Mouse (Mus musculus) right cerebral cortex, postnatal 14 days (tissue): Measurements from ENCODE around the gene Gm28308.

Source experiments
- DNase-seq: peaks from one replicate; pipeline ENCODE4 v3.0.0; 2022

The Gm28308 gene

DNA sequence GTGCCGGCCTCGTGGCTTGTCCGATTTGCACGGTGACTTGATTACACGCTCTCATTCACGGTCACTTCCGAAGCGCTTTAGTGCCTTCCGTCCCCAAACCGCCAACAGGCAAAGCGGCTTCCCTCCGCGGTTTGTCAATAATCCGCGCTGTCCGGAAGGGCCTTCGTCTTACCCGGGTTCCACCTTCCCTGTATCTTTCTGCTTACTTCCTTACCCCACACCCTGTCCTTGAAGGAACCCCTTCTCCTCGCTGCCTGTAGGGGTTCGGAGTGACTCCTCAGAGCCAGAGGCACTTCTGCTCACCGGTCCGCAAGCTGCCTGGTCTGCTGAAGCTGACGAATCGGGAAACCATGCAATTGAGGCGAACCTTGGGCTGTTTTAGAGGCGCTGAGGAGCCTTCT, 33.3 kb upstream of the Gm28308 start:
- no peak for DNase-seq

DNA sequence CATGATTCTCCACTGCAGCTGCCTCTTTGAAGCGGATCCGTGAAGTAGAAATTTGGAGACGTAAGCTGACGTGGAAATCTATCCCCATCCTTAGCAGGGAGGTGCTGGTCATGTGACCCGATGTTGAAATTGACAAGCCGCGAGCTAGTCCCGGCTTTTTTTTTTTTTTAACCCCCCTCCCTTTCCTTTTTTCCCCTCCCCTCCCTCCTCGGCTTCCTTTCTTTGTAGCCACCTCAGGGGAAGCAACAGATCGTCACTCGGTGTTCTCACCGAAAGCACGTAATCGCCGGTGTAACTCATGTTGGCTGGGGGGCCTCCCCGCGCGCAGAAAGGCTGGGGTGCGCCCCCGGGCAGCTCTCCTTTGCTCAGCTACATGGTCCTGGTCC, 32.6 kb upstream of the Gm28308 start, which contains the start of gene Hoxa11:
Gene Hoxa11 (minus strand): TSS at position 54 of the 386 bp plus-strand sequence.
- DNase-seq, result no peak

DNA sequence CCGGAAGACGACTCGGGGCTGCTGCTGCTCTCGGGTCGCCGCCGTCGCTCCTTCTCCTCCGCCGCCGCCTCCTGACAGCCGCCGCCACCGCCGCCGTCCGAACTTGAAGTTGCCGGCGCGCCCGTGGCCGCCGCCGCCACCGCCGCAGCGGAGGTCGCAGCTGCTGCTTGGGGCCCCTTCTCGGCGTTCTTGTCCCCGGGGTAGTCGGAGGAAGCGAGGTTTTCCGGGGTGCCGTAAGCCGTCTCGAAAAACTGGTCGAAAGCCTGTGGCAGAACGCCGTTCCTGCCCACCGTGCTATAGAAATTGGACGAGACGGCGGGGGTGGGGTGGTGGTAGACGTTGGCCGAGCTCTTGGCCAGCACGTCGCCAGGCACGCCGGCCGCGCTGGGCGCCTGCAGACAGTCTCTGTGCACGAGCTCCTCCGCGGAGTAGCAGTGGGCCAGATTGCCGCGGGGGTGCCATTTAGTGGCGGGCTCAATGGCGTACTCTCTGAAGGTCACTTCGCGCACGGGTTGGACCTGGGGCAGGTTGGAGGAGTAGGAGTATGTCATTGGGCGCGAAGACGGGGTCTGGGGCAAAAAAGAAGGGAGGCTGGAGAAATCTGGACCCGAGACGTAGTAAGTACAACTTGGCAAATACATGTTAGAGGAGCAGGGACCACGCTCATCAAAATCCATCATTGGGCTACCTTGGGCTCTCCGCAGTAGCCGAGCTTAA, 32.1 kb upstream of the Gm28308 start:
- DNase-seq, result no peak

DNA sequence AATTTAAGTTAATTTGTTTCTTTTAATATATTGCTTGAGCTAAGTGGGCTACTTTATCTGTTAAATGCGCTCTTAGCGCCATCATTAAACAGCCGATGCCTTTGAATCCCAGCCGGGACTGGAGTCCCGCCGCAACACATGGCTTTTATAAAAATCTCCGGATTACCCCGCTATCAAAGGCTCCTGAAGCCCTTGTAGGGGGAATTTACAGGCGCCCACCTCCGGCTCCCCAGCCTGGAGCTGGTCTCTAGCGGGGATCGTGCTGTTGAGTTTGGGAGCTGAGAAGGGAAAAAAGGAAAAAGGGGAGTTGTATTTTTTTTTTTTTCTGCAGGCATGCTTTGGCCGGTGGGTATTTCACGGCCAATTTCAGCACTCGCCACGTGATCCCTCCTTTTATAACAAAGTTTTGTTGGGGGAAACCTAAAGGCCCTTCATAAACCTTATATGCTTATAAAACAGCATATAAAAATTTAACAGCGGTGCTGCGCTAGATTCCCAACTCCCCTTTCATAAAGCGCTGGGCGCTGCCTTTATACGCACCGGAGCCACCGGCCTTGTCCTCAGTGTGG, 31.4 kb upstream of the Gm28308 start:
- no peak for DNase-seq

DNA sequence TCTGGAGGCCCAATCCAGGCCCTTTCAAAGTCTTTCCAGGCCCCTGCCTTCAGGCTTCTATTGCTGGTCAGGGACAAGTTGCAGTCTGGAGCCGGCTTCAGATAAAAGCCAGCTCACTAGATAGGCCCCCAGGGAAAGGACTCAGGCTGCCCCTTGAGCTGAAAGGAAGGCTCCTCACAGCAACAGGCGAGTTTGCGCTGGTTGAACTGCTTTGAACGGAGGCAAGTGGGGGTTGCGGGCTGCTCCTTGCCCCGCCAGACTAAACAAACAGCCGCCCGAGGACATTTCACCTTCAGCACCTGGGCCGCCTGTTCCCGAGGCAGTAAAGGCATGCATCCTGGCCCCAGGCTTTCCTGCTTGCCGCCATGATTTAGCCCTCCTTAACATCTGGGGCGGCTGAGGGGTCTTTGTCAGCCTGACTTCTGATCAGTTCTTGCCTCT, 30.6 kb upstream of the Gm28308 start:
- DNase-seq, result no peak

DNA sequence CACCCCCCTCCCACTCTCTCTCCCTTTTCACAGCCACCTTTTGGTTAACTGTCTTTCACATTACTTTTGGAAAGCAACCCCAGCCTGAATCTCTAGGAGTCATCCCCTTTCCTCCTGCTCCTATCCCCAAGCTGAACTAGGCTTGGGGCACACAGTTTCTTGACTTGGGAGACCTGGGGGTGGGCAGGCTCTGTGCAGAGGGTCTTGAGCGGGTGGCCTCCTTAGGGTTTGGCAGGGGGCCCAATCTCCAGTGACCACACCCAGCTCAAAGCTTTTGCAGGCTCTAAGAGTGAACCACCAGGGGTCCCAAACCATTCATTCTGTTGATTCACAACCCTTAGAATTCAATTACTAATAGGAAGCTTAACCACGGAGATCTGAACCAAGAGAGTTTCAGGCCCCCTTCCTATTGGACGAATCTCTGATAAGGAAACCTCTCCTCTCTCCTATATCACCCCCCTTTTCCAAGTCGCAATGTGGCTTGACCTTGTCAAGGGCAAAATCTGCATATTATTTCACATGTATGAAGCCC, 29.7 kb upstream of the Gm28308 start:
- no peak for DNase-seq

DNA sequence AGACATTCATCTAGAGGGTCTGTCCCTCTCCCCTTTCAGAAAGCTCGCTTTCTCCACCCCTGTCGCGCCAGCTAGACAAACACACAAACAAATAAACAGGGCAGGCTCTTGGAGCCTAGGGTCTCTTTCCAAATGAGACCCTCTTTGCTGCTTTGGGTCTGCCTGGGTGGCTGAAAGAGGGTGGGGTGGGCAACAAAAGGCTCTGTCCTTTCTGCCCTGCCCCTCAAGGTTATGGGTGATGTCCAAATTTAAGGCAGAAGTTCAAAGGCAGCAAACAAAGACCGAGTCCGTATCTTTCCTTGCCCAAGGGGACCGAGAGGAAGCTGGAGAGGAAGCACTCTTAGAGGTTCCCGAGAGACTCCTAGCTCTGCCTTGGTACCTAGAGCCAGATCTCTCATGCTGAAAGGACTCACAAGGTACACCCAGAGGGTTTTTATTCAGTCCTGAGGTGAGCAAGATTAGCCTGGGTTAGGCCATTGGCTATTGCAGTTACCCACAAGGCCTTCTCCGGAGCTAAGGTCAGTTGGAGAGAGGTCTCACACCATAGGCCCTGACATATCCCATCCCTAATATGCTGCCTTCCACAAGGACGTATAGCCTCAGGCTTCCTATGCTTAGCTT, 28.0 kb upstream of the Gm28308 start:
- DNase-seq, result no peak

DNA sequence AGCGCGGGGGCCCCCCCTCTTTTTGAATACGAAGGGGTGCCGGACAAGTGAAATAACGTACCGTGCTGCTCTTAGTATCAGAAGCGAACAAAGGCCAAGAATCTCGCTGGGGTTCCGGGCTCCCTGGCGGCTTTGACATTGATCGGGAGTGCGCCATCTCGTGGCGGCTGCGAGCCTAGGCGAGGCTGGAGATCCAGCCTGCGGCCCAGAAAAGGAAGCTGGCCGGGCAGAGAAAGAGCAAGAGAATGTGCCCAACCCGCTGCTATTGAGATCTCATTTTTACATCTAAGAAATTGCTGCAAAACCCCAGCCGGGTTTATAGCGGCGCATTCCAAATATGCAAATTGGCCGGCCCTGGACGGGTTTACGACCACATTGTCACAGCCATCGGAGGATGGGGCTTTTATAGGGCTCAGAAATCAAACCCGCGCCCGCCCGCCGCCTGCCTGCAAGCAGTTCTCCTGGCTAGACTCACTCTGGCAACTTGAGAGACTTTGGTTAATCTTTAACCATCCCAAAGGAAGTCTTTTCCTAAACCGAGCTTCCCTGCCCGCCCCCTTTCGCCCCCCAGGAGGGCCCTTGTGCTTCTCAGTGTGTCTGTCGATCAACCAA, 27.4 kb upstream of the Gm28308 start, which contains the start of gene Hoxa10:
Gene Hoxa10 (minus strand): TSS at position 466 of the 612 bp plus-strand sequence.
- DNase-seq, result peak; percentile 58

DNA sequence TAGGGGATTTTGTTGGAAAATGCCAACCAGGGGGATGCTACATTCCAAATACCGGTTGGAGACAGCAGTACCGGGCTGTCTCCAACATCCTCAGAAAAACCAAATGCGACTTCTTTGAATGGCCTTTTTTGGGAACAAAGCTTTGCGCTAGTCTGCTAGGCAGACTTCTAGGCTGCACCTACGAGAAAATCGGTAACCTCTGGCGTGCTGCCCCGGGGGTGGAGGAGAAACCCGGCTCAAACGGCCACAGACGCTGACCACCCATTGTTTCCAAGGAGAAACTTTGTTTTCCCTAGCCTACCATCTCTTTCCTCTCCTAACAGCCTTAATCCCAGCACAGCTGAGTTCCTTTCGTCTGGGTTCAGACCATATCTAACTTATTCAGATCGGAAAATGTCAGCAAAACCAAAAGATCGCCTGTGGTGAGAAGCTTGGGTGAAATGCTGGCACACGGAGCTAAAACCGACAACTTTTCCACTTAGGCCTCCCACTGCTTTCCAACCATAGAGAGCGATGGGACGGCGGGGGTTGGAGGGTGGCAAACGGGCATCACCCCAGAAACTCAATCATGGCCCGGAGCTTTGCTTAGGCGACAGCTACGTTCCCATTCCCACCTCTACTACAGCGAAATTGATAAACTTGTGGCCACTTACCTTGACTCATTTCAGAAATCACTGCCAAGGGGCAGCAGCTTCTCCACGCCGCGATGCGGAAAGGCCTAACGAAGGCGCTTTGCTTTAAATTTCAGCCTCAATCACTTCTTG, 26.7 kb upstream of the Gm28308 start:
- DNase-seq, result no peak

DNA sequence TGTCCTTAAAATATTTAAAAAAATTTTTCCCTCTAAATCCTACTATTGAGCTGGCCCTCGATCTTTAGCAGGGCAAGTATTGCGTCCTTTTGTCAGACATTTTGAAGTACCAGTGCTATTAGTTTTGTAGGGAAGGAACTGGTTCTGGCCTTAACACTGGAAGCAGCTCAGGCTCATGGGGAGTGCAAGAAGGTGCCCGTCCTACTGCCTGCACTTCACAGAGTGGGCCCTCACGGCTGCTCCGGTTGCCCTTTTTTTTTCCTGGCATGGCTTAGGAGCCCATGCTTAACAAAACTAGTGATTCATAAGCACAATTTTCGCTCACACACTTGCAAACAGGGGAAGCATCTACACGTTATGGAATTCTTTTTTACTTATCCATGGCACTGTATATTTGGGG, 25.8 kb upstream of the Gm28308 start:
- no peak for DNase-seq

DNA sequence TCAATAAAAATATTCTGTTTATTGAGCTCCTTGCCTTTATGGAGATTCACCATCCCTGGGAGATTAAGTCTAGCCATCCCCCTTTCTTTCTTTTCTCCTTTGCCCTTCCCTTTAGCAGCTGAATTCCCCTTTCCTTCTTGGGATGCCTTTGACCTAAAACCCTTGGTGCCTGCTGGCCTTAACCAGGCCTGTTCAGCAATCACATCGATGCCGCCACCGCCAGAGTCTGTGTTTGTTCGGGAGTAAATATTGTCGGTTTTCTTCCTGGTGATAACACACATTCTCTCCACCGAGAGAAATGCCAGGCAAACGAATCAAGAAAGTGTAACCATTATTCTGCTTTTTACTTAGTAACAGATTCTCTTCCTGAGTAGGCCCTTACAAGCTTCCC, 25.0 kb upstream of the Gm28308 start:
- DNase-seq, result no peak

DNA sequence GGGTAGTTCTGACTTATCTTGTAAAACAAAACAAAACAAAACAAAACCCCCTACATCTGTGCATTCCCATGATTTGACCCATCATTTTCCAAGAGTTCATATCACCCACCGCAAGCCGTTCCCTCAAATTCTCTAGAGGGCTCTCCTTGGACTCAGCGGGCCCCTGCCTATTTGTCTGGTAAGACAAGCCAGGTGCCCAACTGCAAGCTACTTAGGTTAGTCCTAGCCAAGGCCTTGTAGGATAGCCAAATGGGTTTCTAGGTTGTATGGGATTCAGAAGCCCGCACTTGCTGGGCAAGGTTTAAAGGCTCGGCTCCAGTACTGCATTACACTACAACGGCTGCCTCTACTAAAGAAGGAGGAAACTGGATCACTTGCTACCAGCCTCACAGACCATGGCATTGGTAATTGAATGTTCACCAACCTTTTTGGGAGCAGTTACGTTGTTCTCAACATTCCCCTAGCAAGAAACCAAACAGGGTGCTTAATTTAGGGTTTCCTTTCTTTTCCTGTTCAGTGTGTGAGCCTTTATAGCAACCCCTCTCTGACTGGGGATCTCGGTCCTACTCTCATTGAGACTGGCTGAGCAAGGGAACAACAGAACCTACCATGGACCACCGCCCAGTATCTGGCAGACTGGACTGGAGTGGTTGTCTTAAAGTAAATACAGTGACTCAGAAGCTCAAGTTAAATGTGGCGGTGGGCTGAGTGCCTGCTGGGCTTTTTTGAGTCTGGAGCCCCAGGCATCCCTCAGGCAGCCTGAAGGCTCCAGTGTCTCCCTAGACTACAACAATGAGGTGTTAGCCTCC, 24.4 kb upstream of the Gm28308 start:
- DNase-seq, result no peak

DNA sequence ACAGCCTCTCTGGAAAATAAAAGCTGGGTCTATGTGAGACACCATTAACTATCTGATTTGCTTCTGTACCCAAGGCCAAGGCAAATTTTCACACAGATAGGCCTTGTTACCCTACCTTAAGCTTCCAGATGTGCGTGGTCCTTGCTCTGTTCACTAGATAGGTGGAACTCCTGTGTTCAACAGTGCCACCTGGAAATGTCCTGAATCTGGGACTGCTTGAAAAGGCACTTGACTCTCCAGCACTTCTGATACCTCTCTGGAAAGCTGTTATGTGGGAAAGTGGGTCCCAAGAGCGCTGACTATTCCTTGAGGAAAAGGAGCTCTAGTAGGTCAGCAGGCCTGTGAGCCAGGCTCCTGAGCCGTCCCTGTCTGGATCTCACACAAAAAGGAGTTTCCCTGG, 23.7 kb upstream of the Gm28308 start:
- DNase-seq, result no peak

DNA sequence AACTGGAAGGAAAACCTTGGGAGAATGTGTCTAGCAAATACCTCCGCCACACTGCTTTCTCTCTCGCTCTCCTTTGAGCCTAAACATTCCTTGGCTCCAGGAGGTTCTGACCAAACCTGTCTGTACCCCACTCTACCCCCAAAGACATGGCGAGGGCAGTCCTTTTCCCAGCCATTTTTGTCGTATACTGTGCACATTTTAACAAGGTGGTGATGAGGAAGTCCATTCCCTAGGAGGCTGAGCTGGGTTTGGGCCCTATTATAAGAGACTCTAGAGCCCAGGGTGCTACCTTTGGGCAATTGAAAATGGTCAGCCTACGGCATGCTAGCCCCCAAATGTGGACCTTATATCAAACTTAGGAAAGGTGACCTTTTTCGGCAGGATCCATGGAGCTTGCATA, 22.7 kb upstream of the Gm28308 start:
- DNase-seq, result no peak

DNA sequence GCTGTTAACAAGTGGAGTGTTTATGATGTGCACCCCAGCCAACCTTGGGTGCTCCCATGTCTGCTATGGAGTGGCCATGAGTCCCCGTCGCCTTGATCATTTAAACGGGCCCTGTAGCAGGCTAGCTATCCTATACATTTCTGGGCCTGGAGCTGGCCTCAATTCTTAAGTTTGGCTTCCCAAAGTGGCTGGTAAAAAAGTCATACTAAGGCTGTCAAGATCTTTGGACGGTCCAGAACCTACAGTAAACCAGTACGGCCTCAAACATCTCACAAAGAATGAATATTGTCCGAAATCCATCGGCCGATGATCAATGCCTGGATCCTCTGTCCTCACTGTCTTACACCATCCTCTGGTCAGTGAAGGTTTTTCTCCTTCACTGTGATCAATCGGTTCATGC, 22.1 kb upstream of the Gm28308 start:
- no peak for DNase-seq

DNA sequence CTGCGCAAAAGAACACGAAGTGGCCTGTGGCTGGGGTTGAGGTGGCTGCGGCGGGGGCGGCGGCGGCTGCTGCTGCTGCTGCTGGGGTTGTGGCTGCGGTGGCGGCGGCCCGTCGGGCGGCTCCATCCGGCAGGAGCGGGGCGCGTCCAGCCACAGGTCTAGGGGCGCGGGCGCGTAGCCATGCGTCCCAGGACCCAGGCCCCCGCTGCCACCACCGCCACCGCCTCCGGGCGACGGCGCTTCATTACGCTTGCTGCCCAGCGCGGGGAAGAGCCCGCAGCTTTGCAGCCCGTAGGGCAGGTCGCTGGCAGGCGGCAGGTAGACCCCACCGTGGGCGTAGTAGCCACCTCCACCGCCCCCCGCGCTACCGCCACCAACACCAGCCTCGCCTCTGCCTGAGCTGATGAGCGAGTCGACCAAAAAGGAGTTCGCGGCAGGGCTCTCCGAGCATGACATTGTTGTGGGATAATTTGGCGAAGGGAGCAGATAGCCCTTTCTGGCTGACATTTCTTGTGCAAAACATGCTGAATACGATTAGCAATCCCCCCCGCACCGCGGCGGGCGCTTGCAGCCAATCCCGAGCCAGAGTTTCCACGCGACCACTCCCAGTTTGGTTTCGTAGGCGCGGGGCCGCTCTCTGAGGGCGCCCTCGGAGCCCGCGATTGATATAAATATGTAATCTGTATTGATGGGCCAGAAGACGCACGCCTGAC, 21.4 kb upstream of the Gm28308 start:
- DNase-seq, result no peak

DNA sequence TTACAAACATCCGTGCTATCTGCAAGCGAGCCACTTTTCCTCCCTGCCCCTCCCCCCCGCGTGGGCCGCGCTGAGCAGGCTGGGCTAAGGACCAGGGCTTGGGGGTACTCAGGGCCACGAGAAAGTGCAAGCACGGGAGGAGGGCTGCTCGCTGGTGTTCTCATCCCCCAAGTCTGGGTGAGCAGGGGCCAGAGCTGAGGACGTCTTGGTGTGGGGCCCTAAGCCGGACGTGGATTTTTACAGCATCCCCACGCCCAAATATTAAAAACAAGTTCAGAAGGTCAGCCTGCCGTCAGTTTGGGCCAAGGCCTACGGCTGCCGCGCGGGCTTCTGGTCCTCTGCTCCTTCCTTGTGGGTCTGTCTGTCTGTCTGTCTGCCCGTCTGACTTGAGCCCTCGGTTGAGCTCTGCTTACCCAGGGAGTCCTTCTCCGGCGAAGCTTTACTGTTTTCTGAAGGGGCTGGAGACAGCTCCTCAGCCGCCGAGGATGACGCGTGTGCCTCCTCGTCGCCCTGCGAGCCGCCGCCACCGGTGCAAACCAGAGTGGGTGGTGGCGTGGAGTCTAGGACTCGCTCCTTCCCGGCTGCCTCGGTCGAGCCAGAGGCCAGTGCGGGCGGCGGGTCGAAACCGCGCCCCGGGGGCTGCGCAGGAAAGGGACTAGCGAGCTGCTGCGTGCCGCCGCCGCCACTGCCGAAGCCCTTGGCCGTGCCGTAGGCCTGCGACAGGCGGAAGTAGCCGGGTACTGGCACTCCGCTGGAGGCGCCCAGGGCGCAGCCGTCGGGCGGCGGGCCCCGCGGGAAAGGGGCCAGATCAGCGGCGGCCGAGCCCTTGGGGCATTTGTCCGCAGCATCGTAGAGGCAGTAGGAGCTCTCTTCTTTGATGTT, 20.6 kb upstream of the Gm28308 start:
- DNase-seq, result no peak

DNA sequence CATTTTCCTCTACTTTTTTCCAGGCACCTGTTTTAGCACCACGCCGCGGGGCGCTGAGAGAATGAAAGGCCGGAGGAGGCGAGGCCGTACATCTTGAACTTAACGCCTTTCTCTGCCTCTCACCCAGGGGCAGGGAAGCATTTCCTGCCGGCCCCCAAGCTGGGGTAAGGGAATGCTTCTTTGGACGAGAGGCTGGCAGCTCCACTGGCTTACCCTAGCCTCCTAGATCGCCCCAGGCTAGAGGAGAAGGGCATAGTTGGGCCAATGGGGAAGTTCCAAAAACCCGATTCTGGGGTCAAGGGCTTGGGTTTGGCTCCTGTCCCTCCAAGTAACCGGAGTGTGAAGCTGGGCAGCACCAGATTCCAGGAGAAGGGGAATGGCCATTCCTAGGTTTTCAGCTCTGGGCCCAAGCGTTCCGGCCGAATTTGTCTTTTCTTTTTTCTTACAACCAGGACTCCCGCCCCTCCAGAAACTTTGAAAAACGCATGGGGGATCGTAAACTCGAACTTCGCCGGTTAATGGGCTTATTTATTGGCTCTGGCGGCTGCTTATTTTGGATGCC, 19.9 kb upstream of the Gm28308 start:
- no peak for DNase-seq

DNA sequence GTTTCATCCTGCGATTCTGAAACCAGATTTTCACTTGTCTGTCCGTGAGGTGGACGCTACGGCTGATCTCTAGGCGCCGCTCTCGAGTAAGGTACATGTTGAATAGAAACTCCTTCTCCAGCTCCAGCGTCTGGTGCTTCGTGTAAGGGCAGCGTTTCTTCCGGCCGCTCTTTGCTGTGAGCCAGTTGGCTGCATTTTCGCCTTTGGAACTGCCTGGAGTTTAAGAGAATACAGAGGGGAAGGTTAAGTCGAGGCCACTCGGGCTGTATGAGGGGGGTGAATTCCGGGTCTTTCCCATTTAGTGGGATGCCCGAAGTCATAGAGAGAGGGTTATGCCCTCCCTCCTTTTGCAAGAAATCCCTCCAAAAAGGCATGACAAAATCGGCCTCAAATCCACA, 19.4 kb upstream of the Gm28308 start:
- DNase-seq, result no peak
